Mouse (Mus musculus) limb, embryonic 11.5 days (tissue): ENCODE data around the gene Slc4a8. TPM values are rescaled to one million over a fixed set of nuclear protein-coding genes. Genes with fewer than 3 reads are reported as not detected.

Source experiments
- ATAC-seq: fragments of 200-750 bp; cut with Nextera tagmentation; 2 replicates; pipeline ENCODE4 v1.8.0; 2017; ENCODE audit warnings: low read depth; ENCODE audit not compliant: insufficient number of reproducible peaks, low FRiP score, low TSS enrichment
- DNase-seq: peaks from one replicate; pipeline ENCODE4 v3.0.0-alpha.2; 2015; ENCODE audit warnings: low spot score
- H3K27ac ChIP-seq: fragments of 300-500 bp; sonication (generic); replicated peaks from 2 replicates; pipeline ENCODE4 v1.5.1; 2014; ENCODE audit warnings: low read depth, mild to moderate bottlenecking, low read length
- H3K27me3 ChIP-seq: fragments of 300-500 bp; sonication (generic); 2 replicates; pipeline ENCODE4 v1.6.1; 2014; ENCODE audit warnings: mild to moderate bottlenecking, low read length, mixed read lengths; ENCODE audit not compliant: control insufficient read depth, insufficient read depth
- H3K36me3 ChIP-seq: fragments of 300-500 bp; sonication (generic); 2 replicates; pipeline ENCODE4 v1.6.1; 2014; ENCODE audit warnings: mild to moderate bottlenecking, low read length, moderate library complexity, mixed read lengths; ENCODE audit not compliant: control insufficient read depth, insufficient read depth
- H3K4me1 ChIP-seq: fragments of 300-500 bp; sonication (generic); 2 replicates; pipeline ENCODE4 v1.6.1; 2014; ENCODE audit warnings: low read length, mixed read lengths; ENCODE audit not compliant: control insufficient read depth, insufficient read depth
- H3K4me2 ChIP-seq: fragments of 300-500 bp; sonication (generic); 2 replicates; pipeline ENCODE4 v1.6.1; 2014; ENCODE audit warnings: low read depth, mild to moderate bottlenecking, moderate library complexity; ENCODE audit not compliant: severe bottlenecking
- H3K4me3 ChIP-seq: fragments of 300-500 bp; sonication (generic); 2 replicates; pipeline ENCODE4 v1.5.1; 2014; ENCODE audit warnings: low read depth, low read length
- H3K9ac ChIP-seq: fragments of 300-500 bp; sonication (generic); 2 replicates; pipeline ENCODE4 v1.6.1; 2014; ENCODE audit warnings: mild to moderate bottlenecking, low read length
- H3K9me3 ChIP-seq: fragments of 300-500 bp; sonication (generic); 2 replicates; pipeline ENCODE4 v1.6.1; 2016; ENCODE audit warnings: low read length; ENCODE audit not compliant: control insufficient read depth
- WGBS: fragments of 180-500 bp; shearing (Covaris S2); extraction: QIAGEN DNeasy Blood & Tissue Kit; methylation state at CpG from one replicate; pipeline ENCODE4 v1.1.7; 2014; 5-methylcytosine and 5-hydroxymethylcytosine counted together
- polyA plus RNA-seq: library from polyadenylated mRNA; unstranded; fragments of >200 nt; fragmentation: Nextera tagmentation; extraction: Ambion mirVana; gene quantifications from 2 replicates; pipeline ENCODE4 v1.2.1, GENCODE M21; 2014

Slc4a8 gene
- 6.6 and 6.7 TPM in 2 replicates for polyA plus RNA-seq

GRCm38 (mm10) chr15:100761419-100762185 is at the start of gene Slc4a8:
Gene Slc4a8, plus strand, starts transcription at chr15:100761747.
- H3K27me3 ChIP-seq: no peaks in the 10 kb centered on the region
- ATAC-seq: peak; percentile 94
- H3K4me2 ChIP-seq: peak within 1 kb of the TSS; percentile 56
- H3K9ac ChIP-seq: peak within 1 kb of the TSS; percentile 60
- H3K4me3 ChIP-seq: peak within 1 kb of the TSS; percentile 42
- no peaks in the 10 kb centered on the region for H3K9me3 ChIP-seq
- DNase-seq: peak; percentile 97
- H3K27ac ChIP-seq: peak within 1 kb of the TSS; percentile 64; the same call in 1 of the 2 replicates
- peaks cover 8% of the 10 kb centered on the region; the same call in 1 of the 2 replicates for H3K4me1 ChIP-seq
- WGBS: under 1% methylated on average over 64 of the region's 64 CpGs
- H3K36me3 ChIP-seq: no peaks in the 10 kb centered on the region

GRCm38 (mm10) chr15:100714470-100714869 is 47.1 kb upstream of the Slc4a8 start:
- H3K4me1 ChIP-seq: no peaks in the 10 kb centered on the region
- WGBS: 85% methylated on average over 8 of the region's 8 CpGs
- no peak for ATAC-seq
- no peaks in the 10 kb centered on the region for H3K36me3 ChIP-seq
- no peak overlapping the region for H3K4me3 ChIP-seq
- H3K9me3 ChIP-seq: no peaks in the 10 kb centered on the region; the same call in 1 of the 2 replicates
- no peaks in the 10 kb centered on the region for H3K27me3 ChIP-seq
- no peak overlapping the region for H3K27ac ChIP-seq
- H3K4me2 ChIP-seq: no peak overlapping the region
- H3K9ac ChIP-seq: no peak overlapping the region
- no peak for DNase-seq

- H3K9ac ChIP-seq: no peak overlapping the region
- no peak for ATAC-seq
- H3K27ac ChIP-seq: no peak overlapping the region
- no peak overlapping the region for H3K4me2 ChIP-seq
- no peaks in the 10 kb centered on the region for H3K36me3 ChIP-seq
- H3K9me3 ChIP-seq: no peaks in the 10 kb centered on the region; the same call in 1 of the 2 replicates
- no peak overlapping the region for H3K4me3 ChIP-seq
- no peaks in the 10 kb centered on the region for H3K27me3 ChIP-seq
- H3K4me1 ChIP-seq: no peaks in the 10 kb centered on the region
- no peak for DNase-seq
- WGBS: 80% methylated on average over 9 of the region's 9 CpGs
Observed at GRCm38 (mm10) chr15:100715399-100715993, 46.1 kb upstream of the Slc4a8 start.

- DNase-seq: no peak
- 85% methylated on average over 6 of the region's 6 CpGs for WGBS
- Histone ChIP-seq H3K4me3 (no peak overlapping the region), H3K27me3 (no peaks in the 10 kb centered on the region), H3K4me1 (no peaks in the 10 kb centered on the region), H3K4me2 (no peak overlapping the region), H3K27ac (no peak overlapping the region), H3K36me3 (no peaks in the 10 kb centered on the region), H3K9me3 (no peaks in the 10 kb centered on the region), H3K9ac (no peak overlapping the region)
- ATAC-seq: no peak
Observed at GRCm38 (mm10) chr15:100717933-100718332, 43.6 kb upstream of the Slc4a8 start.

GRCm38 (mm10) chr15:100718572-100718971 is 43.0 kb upstream of the Slc4a8 start:
- H3K9ac ChIP-seq: no peak overlapping the region
- no peaks in the 10 kb centered on the region for H3K9me3 ChIP-seq
- H3K4me2 ChIP-seq: no peak overlapping the region
- H3K27me3 ChIP-seq: no peaks in the 10 kb centered on the region
- H3K4me1 ChIP-seq: no peaks in the 10 kb centered on the region
- no peak overlapping the region for H3K27ac ChIP-seq
- H3K36me3 ChIP-seq: no peaks in the 10 kb centered on the region
- no peak overlapping the region for H3K4me3 ChIP-seq
- 80% methylated on average over 11 of the region's 11 CpGs for WGBS
- DNase-seq (no peak), ATAC-seq (no peak)

GRCm38 (mm10) chr15:100719217-100719616 is 42.3 kb upstream of the Slc4a8 start:
- DNase-seq: no peak
- no peaks in the 10 kb centered on the region for H3K36me3 ChIP-seq
- 90% methylated on average over 5 of the region's 5 CpGs for WGBS

GRCm38 (mm10) chr15:100720066-100720465 is 41.5 kb upstream of the Slc4a8 start:
- DNase-seq: no peak
- 79% methylated on average over 10 of the region's 10 CpGs for WGBS
- H3K4me2 ChIP-seq: no peak overlapping the region
- no peak for ATAC-seq
- H3K4me3 ChIP-seq: no peak overlapping the region
- no peaks in the 10 kb centered on the region for H3K9me3 ChIP-seq
- H3K27me3 ChIP-seq: no peaks in the 10 kb centered on the region
- no peak overlapping the region for H3K27ac ChIP-seq
- H3K36me3 ChIP-seq: no peaks in the 10 kb centered on the region
- H3K4me1 ChIP-seq: no peaks in the 10 kb centered on the region
- H3K9ac ChIP-seq: no peak overlapping the region

More at GRCm38 (mm10) chr15:100719217-100719616, 42.3 kb upstream of the Slc4a8 start:
- Histone ChIP-seq H3K27me3 (no peaks in the 10 kb centered on the region), H3K4me1 (no peaks in the 10 kb centered on the region), H3K4me3 (no peak overlapping the region), H3K9me3 (no peaks in the 10 kb centered on the region), H3K9ac (no peak overlapping the region), H3K4me2 (no peak overlapping the region), H3K27ac (no peak overlapping the region)
- ATAC-seq: no peak

GRCm38 (mm10) chr15:100721445-100721844 is 40.1 kb upstream of the Slc4a8 start:
- Histone ChIP-seq H3K27ac (no peak overlapping the region), H3K4me1 (no peaks in the 10 kb centered on the region), H3K4me2 (no peak overlapping the region), H3K27me3 (no peaks in the 10 kb centered on the region), H3K9ac (no peak overlapping the region), H3K36me3 (no peaks in the 10 kb centered on the region), H3K4me3 (no peak overlapping the region), H3K9me3 (no peaks in the 10 kb centered on the region)
- no peak for ATAC-seq
- WGBS: 90% methylated on average over 5 of the region's 5 CpGs
- no peak for DNase-seq
